Mouse (Mus musculus) small intestine, adult 2 months (tissue): ENCODE data around the gene Zfp51.
"Not testable (repeated sequence)": the region's sequence is repeated elsewhere in the genome, so short reads cannot be mapped to it uniquely, and the experiment has no call there.

ENCODE experiments used
- CTCF ChIP-seq: fragments of 200-500 bp; IDR thresholded peaks from 2 replicates; pipeline ENCODE4 v1.5.1; 2012; ENCODE audit warnings: low read depth, mild to moderate bottlenecking, control low read depth, inconsistent platforms, low read length, moderate library complexity, mixed read lengths; ENCODE audit not compliant: insufficient replicate concordance, insufficient read length; ENCODE audit errors: extremely low read depth
- POLR2A ChIP-seq: fragments of 200-500 bp; IDR thresholded peaks from 2 replicates; pipeline ENCODE4 v1.6.1; 2012; ENCODE audit warnings: low read depth, mild to moderate bottlenecking, control low read depth, inconsistent platforms, low read length, moderate library complexity

- TF ChIP-seq POLR2A, CTCF: not testable (repeated sequence)
Observed at GRCm38 (mm10) chr17:21476351-21476750, 26.2 kb downstream of the Zfp51 start.
